Mouse (Mus musculus) stomach, postnatal 0 days (tissue): ENCODE data around the gene Htr3b. TPM values are rescaled to one million over a fixed set of nuclear protein-coding genes. Genes with fewer than 3 reads are reported as not detected.

Source experiments
- ATAC-seq: fragments of 200-750 bp; cut with Nextera tagmentation; 2 replicates; pipeline ENCODE4 v1.8.0; 2017; ENCODE audit not compliant: low FRiP score, low TSS enrichment
- DNase-seq: peaks from one replicate; pipeline ENCODE4 v3.0.0-alpha.2; 2016; ENCODE audit warnings: low spot score
- H3K27ac ChIP-seq: fragments of 300-500 bp; sonication (generic); replicated peaks from 2 replicates; pipeline ENCODE4 v1.5.1; 2014; ENCODE audit warnings: mild to moderate bottlenecking, control low read depth
- H3K27me3 ChIP-seq: fragments of 300-500 bp; sonication (generic); 2 replicates; pipeline ENCODE4 v1.6.1; 2014; ENCODE audit warnings: low read length; ENCODE audit not compliant: control insufficient read depth, insufficient read depth
- H3K36me3 ChIP-seq: fragments of 300-500 bp; sonication (generic); 2 replicates; pipeline ENCODE4 v1.6.1; 2014; ENCODE audit warnings: low read length, mixed read lengths; ENCODE audit not compliant: control insufficient read depth, insufficient read depth
- H3K4me1 ChIP-seq: fragments of 300-500 bp; sonication (generic); replicated peaks from 2 replicates; pipeline ENCODE4 v1.6.1; 2014; ENCODE audit warnings: antibody characterized with exemption; ENCODE audit not compliant: control insufficient read depth, insufficient read depth
- H3K4me2 ChIP-seq: fragments of 300-500 bp; sonication (generic); replicated peaks from 2 replicates; pipeline ENCODE4 v1.6.1; 2014; ENCODE audit warnings: low read depth, mild to moderate bottlenecking, control low read depth, moderate library complexity
- H3K4me3 ChIP-seq: fragments of 300-500 bp; sonication (generic); 2 replicates; pipeline ENCODE4 v1.5.1; 2014; ENCODE audit warnings: low read depth, low read length, control low read depth
- H3K9ac ChIP-seq: fragments of 300-500 bp; sonication (generic); 2 replicates; pipeline ENCODE4 v1.6.1; 2014; ENCODE audit warnings: mild to moderate bottlenecking, low read length, control low read depth, mixed read lengths
- H3K9me3 ChIP-seq: fragments of 300-500 bp; sonication (generic); 2 replicates; pipeline ENCODE4 v1.6.1; 2016; ENCODE audit warnings: low read length; ENCODE audit not compliant: control insufficient read depth
- CTCF ChIP-seq: IDR thresholded peaks from 2 replicates; pipeline ENCODE4 v1.5.1; 2016; ENCODE audit warnings: antibody characterized with exemption, low read depth, mild to moderate bottlenecking, moderate library complexity
- EP300 ChIP-seq: optimal IDR thresholded peaks from 2 replicates; pipeline ENCODE3; 2016; ENCODE audit warnings: antibody characterized with exemption
- WGBS: fragments of 180-500 bp; shearing (Covaris S2); extraction: QIAGEN DNeasy Blood & Tissue Kit; methylation state at CpG from one replicate; pipeline ENCODE4 v1.1.7; 2014; 5-methylcytosine and 5-hydroxymethylcytosine counted together
- polyA plus RNA-seq: library from polyadenylated mRNA; unstranded; fragments of >200 nt; fragmentation: Nextera tagmentation; extraction: Ambion mirVana; gene quantifications from 2 replicates; pipeline ENCODE4 v1.2.1, GENCODE M21; 2015

Gene Htr3b
- polyA plus RNA-seq, 1 experiment from 2014 or later, result 0.21 TPM

GRCm38 (mm10) chr9:48981827-48982226, 17.0 kb upstream of the Htr3b start:
- H3K9ac ChIP-seq, result no peak overlapping the region
- no peaks in the 10 kb centered on the region for H3K36me3 ChIP-seq
- H3K4me2 ChIP-seq, result no peak overlapping the region
- H3K4me1 ChIP-seq, result no peaks in the 10 kb centered on the region; the same call in 1 of the 2 replicates
- DNase-seq, result no peak
- H3K27me3 ChIP-seq, result no peaks in the 10 kb centered on the region
- no peak for TF ChIP-seq CTCF
- no peak for TF ChIP-seq EP300
- peak; percentile 63 for ATAC-seq
- H3K9me3 ChIP-seq, result no peaks in the 10 kb centered on the region
- H3K4me3 ChIP-seq, result no peak overlapping the region
- no peak overlapping the region for H3K27ac ChIP-seq

GRCm38 (mm10) chr9:48980781-48981180, 16.0 kb upstream of the Htr3b start:
- Histone ChIP-seq H3K27me3 (no peaks in the 10 kb centered on the region), H3K9me3 (no peaks in the 10 kb centered on the region), H3K36me3 (no peaks in the 10 kb centered on the region), H3K4me3 (no peak overlapping the region), H3K27ac (no peak overlapping the region), H3K4me2 (no peak overlapping the region), H3K4me1 (no peaks in the 10 kb centered on the region; the same call in 1 of the 2 replicates), H3K9ac (no peak overlapping the region)
- WGBS, result 77% methylated on average over 3 of the region's 3 CpGs
- DNase-seq (no peak), ATAC-seq (no peak)
- no peak for TF ChIP-seq CTCF
- TF ChIP-seq EP300, result no peak

- TF ChIP-seq EP300, result no peak
- no peak for TF ChIP-seq CTCF
- Histone ChIP-seq H3K9me3 (no peaks in the 10 kb centered on the region), H3K27ac (no peak overlapping the region), H3K4me2 (no peak overlapping the region), H3K4me1 (no peaks in the 10 kb centered on the region; the same call in 1 of the 2 replicates), H3K36me3 (no peaks in the 10 kb centered on the region), H3K27me3 (no peaks in the 10 kb centered on the region), H3K9ac (no peak overlapping the region), H3K4me3 (no peak overlapping the region)
- whole genome bisulfite sequencing, result 66% methylated on average over 5 of the region's 5 CpGs
- DNase-seq (no peak), ATAC-seq (no peak)
Measured at GRCm38 (mm10) chr9:48980371-48980770, 15.6 kb upstream of the Htr3b start.

GRCm38 (mm10) chr9:48976661-48977355, 12.0 kb upstream of the Htr3b start:
- Histone ChIP-seq H3K9ac (no peak overlapping the region), H3K36me3 (no peaks in the 10 kb centered on the region), H3K4me3 (no peak overlapping the region), H3K4me2 (no peak overlapping the region), H3K9me3 (no peaks in the 10 kb centered on the region), H3K27me3 (no peaks in the 10 kb centered on the region), H3K4me1 (no peaks in the 10 kb centered on the region), H3K27ac (no peak overlapping the region)
- TF ChIP-seq EP300 (no peak), CTCF (no peak)
- DNase-seq, result no peak
- ATAC-seq, result no peak
- 71% methylated on average over 6 of the region's 6 CpGs for WGBS

DNA sequence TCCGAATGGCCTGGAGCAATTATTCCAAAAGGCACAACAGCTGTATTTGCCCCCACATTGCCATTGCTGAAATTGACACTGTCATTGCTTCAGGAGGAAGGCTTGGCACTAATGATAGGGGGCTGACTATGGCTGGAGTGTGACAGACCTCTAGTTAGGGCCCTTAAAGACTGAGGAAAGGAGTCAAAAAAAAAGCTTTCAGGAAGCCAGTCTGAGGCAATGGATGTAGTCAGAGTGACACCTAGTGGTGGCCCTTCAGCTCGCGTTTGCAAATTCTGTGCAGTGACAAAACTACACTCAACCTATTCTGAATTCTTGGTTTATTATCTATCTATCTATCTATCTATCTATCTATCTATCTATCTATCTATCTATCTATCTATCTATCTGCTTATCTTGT, 7.7 kb upstream of the Htr3b start:
- H3K27ac ChIP-seq, result no peak overlapping the region
- H3K4me1 ChIP-seq, result no peaks in the 10 kb centered on the region
- 31% methylated on average over 3 of the region's 3 CpGs for WGBS
- H3K9me3 ChIP-seq, result no peaks in the 10 kb centered on the region
- no peak overlapping the region for H3K4me3 ChIP-seq
- no peaks in the 10 kb centered on the region for H3K27me3 ChIP-seq
- TF ChIP-seq EP300, result no peak
- peak; percentile 86 for TF ChIP-seq CTCF
- no peaks in the 10 kb centered on the region for H3K36me3 ChIP-seq
- DNase-seq (no peak), ATAC-seq (no peak)
- H3K9ac ChIP-seq, result no peak overlapping the region
- no peak overlapping the region for H3K4me2 ChIP-seq

DNA sequence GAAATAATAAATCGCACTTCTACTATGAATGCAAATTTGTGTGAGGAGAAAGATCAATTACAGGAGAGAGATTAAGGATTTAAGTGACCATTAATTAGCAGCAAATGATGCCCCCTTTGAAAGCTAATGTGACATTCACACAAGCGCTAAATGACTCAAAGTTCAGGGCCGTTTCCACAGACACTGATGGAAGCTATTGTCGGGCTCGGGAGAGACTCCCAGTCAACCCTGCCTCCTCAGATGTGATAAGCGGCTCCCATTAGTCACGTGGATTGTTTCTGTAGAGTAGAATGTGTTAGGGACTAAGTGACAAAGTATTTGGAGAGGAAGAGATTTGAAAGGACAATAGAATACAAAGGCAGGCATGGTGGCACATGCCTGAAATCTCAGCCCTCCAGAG, 2.7 kb downstream of the Htr3b start:
- no peaks in the 10 kb centered on the region for H3K36me3 ChIP-seq

More for the DNA sequence above, 2.7 kb downstream of the Htr3b start:
- H3K27ac ChIP-seq, result no peak overlapping the region
- no peak overlapping the region for H3K4me2 ChIP-seq
- no peaks in the 10 kb centered on the region for H3K27me3 ChIP-seq
- ATAC-seq (no peak), DNase-seq (no peak)
- no peaks in the 10 kb centered on the region for H3K9me3 ChIP-seq
- H3K4me1 ChIP-seq, result no peaks in the 10 kb centered on the region
- 28% methylated on average over 7 of the region's 7 CpGs for WGBS
- TF ChIP-seq CTCF, result no peak
- TF ChIP-seq EP300, result no peak
- no peak overlapping the region for H3K9ac ChIP-seq
- H3K4me3 ChIP-seq, result no peak overlapping the region
